Mouse (Mus musculus) lung, embryonic 16.5 days (tissue): ENCODE results near the gene Mob1b. TPM values are rescaled to one million over a fixed set of nuclear protein-coding genes. Genes with fewer than 3 reads are reported as not detected.

Experiments
- polyA plus RNA-seq: library from polyadenylated mRNA; unstranded; fragments of >200 nt; fragmentation: Nextera tagmentation; extraction: Ambion mirVana; gene quantifications from 2 replicates; pipeline ENCODE4 v1.2.1, GENCODE M21; 2015

Mob1b gene
- polyA plus RNA-seq, 1 experiment from 2014 or later, result 13.4 TPM

Other genes with a start within 250 kb of the Mob1b start
- gene Enam, start 232.9 kb upstream of the Mob1b start, polyA plus RNA-seq, result not detected in 2 replicates
- 0.10 TPM in 1 of 2 replicates, not detected in the other for gene Jchain, start 193.0 kb upstream of the Mob1b start, polyA plus RNA-seq
- 60.5 and 63.9 TPM in 2 replicates for gene Utp3, start 166.4 kb upstream of the Mob1b start, polyA plus RNA-seq
- gene Rufy3, start 155.8 kb upstream of the Mob1b start, polyA plus RNA-seq, result 8.7 and 9.1 TPM in 2 replicates
- 30.8 and 47.7 TPM in 2 replicates for gene Grsf1, start 44.7 kb upstream of the Mob1b start, polyA plus RNA-seq
- 47.1 and 47.4 TPM in 2 replicates for gene Dck, start 44.1 kb downstream of the Mob1b start, polyA plus RNA-seq
- 2.4 and 2.8 TPM in 2 replicates for gene Slc4a4, start 166.0 kb downstream of the Mob1b start, polyA plus RNA-seq